Mouse (Mus musculus) right cerebral cortex, postnatal 25 days (tissue): ENCODE results near the gene Prnd.

Experiments
- DNase-seq: peaks from one replicate; pipeline ENCODE4 v3.0.0; 2022

Prnd gene

GRCm38 (mm10) chr2:131950598-131951095 is at the start of gene Prnd:
Gene Prnd (plus strand): TSS chr2:131950861.
- peak; percentile 1 for DNase-seq

- no peak for DNase-seq
Observed at GRCm38 (mm10) chr2:131902423-131902822, 48.2 kb upstream of the Prnd start.

- DNase-seq: no peak
Observed at GRCm38 (mm10) chr2:131902867-131903266, 47.8 kb upstream of the Prnd start.

GRCm38 (mm10) chr2:131905025-131905424 is 45.6 kb upstream of the Prnd start:
- DNase-seq: no peak

GRCm38 (mm10) chr2:131905776-131906175 is 44.9 kb upstream of the Prnd start:
- no peak for DNase-seq

GRCm38 (mm10) chr2:131906266-131906665 is 44.4 kb upstream of the Prnd start:
- no peak for DNase-seq

- no peak for DNase-seq
Observed at GRCm38 (mm10) chr2:131906846-131907245, 43.8 kb upstream of the Prnd start.

GRCm38 (mm10) chr2:131907311-131907710 is 43.4 kb upstream of the Prnd start:
- no peak for DNase-seq

GRCm38 (mm10) chr2:131908351-131908861 is 42.3 kb upstream of the Prnd start:
- no peak for DNase-seq

- no peak for DNase-seq
Observed at GRCm38 (mm10) chr2:131908906-131909305, 41.8 kb upstream of the Prnd start.

- peak; percentile 91 for DNase-seq
Observed at GRCm38 (mm10) chr2:131909683-131910572, 40.7 kb upstream of the Prnd start, which contains the start of the genes Prnp and Prn. Gene Prnp (plus strand): TSS chr2:131909928. Gene Prn (plus strand): TSS chr2:131909957.

GRCm38 (mm10) chr2:131910847-131911246 is 39.8 kb upstream of the Prnd start:
- DNase-seq: no peak

GRCm38 (mm10) chr2:131911341-131911740 is 39.3 kb upstream of the Prnd start:
- no peak for DNase-seq

- no peak for DNase-seq
Observed at GRCm38 (mm10) chr2:131912526-131913258, 38.0 kb upstream of the Prnd start.

GRCm38 (mm10) chr2:131932275-131932902 is 18.3 kb upstream of the Prnd start:
- no peak for DNase-seq

GRCm38 (mm10) chr2:131933013-131933412 is 17.6 kb upstream of the Prnd start:
- no peak for DNase-seq

- DNase-seq: no peak
Observed at GRCm38 (mm10) chr2:131933598-131933997, 17.1 kb upstream of the Prnd start.

- no peak for DNase-seq
Observed at GRCm38 (mm10) chr2:131934243-131934642, 16.4 kb upstream of the Prnd start.

GRCm38 (mm10) chr2:131935390-131936105 is 15.1 kb upstream of the Prnd start:
- DNase-seq: no peak

- no peak for DNase-seq
Observed at GRCm38 (mm10) chr2:131936410-131936809, 14.3 kb upstream of the Prnd start.

GRCm38 (mm10) chr2:131939404-131940111 is 11.1 kb upstream of the Prnd start:
- DNase-seq: peak; percentile 47

- DNase-seq: no peak
Observed at GRCm38 (mm10) chr2:131940506-131940905, 10.2 kb upstream of the Prnd start.
